In the genomic region with DNA sequence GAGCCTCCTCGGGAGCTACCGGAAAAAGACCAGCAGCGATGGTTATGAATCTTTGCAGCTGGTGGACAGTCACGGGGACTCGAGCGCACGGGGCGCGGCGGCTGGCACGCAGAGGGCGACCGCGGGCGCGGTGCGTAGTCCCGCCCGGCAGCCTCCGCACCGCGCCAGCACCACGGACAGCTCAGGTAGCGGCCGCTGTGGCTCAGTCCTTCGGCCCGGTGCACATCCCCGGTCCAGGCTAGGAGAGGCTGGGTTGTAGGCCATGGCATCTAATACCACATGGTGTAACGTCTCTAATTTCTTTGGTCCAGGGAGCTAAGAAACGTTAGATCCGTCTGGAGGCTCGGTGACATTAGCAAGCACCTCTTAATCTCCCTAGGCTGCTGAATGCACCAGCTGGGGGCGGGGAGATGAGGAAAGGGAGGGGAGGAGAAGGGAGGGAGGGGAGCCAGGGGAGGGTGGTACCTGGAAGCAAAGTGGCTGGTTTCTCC, we compare ENCODE assay signal across 7 mouse cellular contexts. TPM values are rescaled to one million over a fixed set of nuclear protein-coding genes. Genes with fewer than 3 reads are reported as not detected.
A peak's percentile ranks its signal among the peaks of the same experiment; 100 is the strongest.
DNase-seq lines count a peak whose midpoint lies in the region; ATAC-seq lines count a peak whose summit lies in the region.

No protein-coding gene starts in this region.

- H3K27me3 ChIP-seq in forebrain, embryonic 11.5 days (ENCODE audit: control insufficient read depth, insufficient read depth, low read length) = peaks cover 2% of the 10 kb centered on the region
- H3K27me3 ChIP-seq in hindbrain, embryonic 14.5 days (ENCODE audit: control insufficient read depth, insufficient read depth, low read length) = no peaks in the 10 kb centered on the region
- H3K27me3 ChIP-seq in liver, embryonic 12.5 days (replicated peaks) = peaks cover 32% of the 10 kb centered on the region

- peak overlapping the region; percentile 92 for H3K4me2 ChIP-seq in forebrain, embryonic 11.5 days (ENCODE audit: low read depth, low read length, severe bottlenecking)
- peak overlapping the region; percentile 75 for H3K4me2 ChIP-seq in hindbrain, embryonic 14.5 days (replicated peaks)
- H3K4me2 ChIP-seq in liver, embryonic 12.5 days = peak overlapping the region; percentile 57

- WGBS in forebrain, embryonic 11.5 days = 0% methylated on average over 33 of the region's 33 CpGs
- WGBS in hindbrain, embryonic 14.5 days = 0% methylated on average over 33 of the region's 33 CpGs
- WGBS in liver, embryonic 12.5 days (ENCODE audit: insufficient replicate concordance) = 1% methylated on average over 33 of the region's 33 CpGs

- ATAC-seq in forebrain, embryonic 11.5 days (replicated peaks; ENCODE audit: low FRiP score) = peak; percentile 90
- ATAC-seq in hindbrain, embryonic 14.5 days (ENCODE audit: low FRiP score) = peak; percentile 81
- peak; percentile 46; the same call in 1 of the 2 replicates for ATAC-seq in liver, embryonic 12.5 days

- H3K9ac ChIP-seq in forebrain, embryonic 11.5 days (ENCODE audit: low read length) = peak overlapping the region; percentile 47
- H3K9ac ChIP-seq in hindbrain, embryonic 14.5 days = peak overlapping the region; percentile 89
- no peak overlapping the region for H3K9ac ChIP-seq in liver, embryonic 12.5 days

- H3K9me3 ChIP-seq in forebrain, embryonic 11.5 days (ENCODE audit: control insufficient read depth, low read length) = no peaks in the 10 kb centered on the region
- H3K9me3 ChIP-seq in hindbrain, embryonic 14.5 days (ENCODE audit: control insufficient read depth, low read length) = no peaks in the 10 kb centered on the region
- no peaks in the 10 kb centered on the region for H3K9me3 ChIP-seq in liver, embryonic 12.5 days (replicated peaks)

- H3K4me1 ChIP-seq in forebrain, embryonic 11.5 days (replicated peaks; ENCODE audit: control insufficient read depth, insufficient read depth, low read length) = no peaks in the 10 kb centered on the region
- peaks cover 32% of the 10 kb centered on the region for H3K4me1 ChIP-seq in hindbrain, embryonic 14.5 days (replicated peaks; ENCODE audit: control insufficient read depth, insufficient read depth, low read length)
- 0 out of 2 replicates have a peak, but pooled peaks cover 6% of the 10 kb centered on the region for H3K4me1 ChIP-seq in liver, embryonic 12.5 days

- H3K27ac ChIP-seq in forebrain, embryonic 11.5 days (ENCODE audit: low read depth, low read length) = no peak overlapping the region
- peak overlapping the region; percentile 98 for H3K27ac ChIP-seq in hindbrain, embryonic 14.5 days
- no peak overlapping the region for H3K27ac ChIP-seq in liver, embryonic 12.5 days

- peak; percentile 59 to 78 for DNase-seq in adrenal gland, adult (ENCODE audit: inconsistent age in 2 of 2, low spot score in 1 of 2)
- DNase-seq in c-Kit-positive CD71-negative TER-119-negative erythroid progenitor cells, embryonic 14.5 days (ENCODE audit: low read depth) = peak; percentile 18
- peak; percentile 77 for DNase-seq in forebrain, embryonic 11.5 days (ENCODE audit: low spot score)
- DNase-seq in hindbrain, embryonic 14.5 days (ENCODE audit: low spot score) = peak; percentile 71
- peak; percentile 69 for DNase-seq in neural tube, embryonic 10.5 days (ENCODE audit: extremely low spot score, low spot score)
- DNase-seq in thymus, postnatal 25 days = peak; percentile 19

- no peaks in the 10 kb centered on the region for H3K36me3 ChIP-seq in forebrain, embryonic 11.5 days (ENCODE audit: control insufficient read depth, insufficient read depth, low read length)
- no peaks in the 10 kb centered on the region for H3K36me3 ChIP-seq in hindbrain, embryonic 14.5 days (replicated peaks; ENCODE audit: control insufficient read depth, insufficient read depth)
- H3K36me3 ChIP-seq in liver, embryonic 12.5 days = no peaks in the 10 kb centered on the region

- H3K4me3 ChIP-seq in forebrain, embryonic 11.5 days (ENCODE audit: low read depth, low read length) = peak overlapping the region; percentile 49
- H3K4me3 ChIP-seq in hindbrain, embryonic 14.5 days (replicated peaks; ENCODE audit: low read length) = peak overlapping the region; percentile 76
- H3K4me3 ChIP-seq in liver, embryonic 12.5 days = peak overlapping the region; percentile 28

RNA-seq across cellular contexts. Expression of a gene that starts 54.3 kb away (rescaled TPM):
- polyA plus RNA-seq in forebrain, embryonic 11.5 days (2014; fragmentation: Nextera tagmentation; extraction: Ambion mirVana) = 3.0 and 4.0 TPM in 2 replicates
- polyA plus RNA-seq in hindbrain, embryonic 14.5 days (2014; fragmentation: Nextera tagmentation; extraction: Ambion mirVana) = 66.1 and 76.6 TPM in 2 replicates
- polyA plus RNA-seq in liver, embryonic 12.5 days (2016; fragmentation: Nextera tagmentation; extraction: Ambion mirVana) = 0.02 and 0.10 TPM in 2 replicates

Comparison
In these comparisons a context has a peak if more than half of its experiments do, and no peak if none do; other contexts are left out.
1. DNase-seq: peak in every context shown above with its lines; median percentile 77 in forebrain, embryonic 11.5 days; 71 in hindbrain, embryonic 14.5 days; 69 in neural tube, embryonic 10.5 days; 68 in adrenal gland, adult; 19 in thymus, postnatal 25 days; 18 in c-Kit-positive CD71-negative TER-119-negative erythroid progenitor cells, embryonic 14.5 days.
2. RNA of a gene that starts 54.3 kb away (polyA plus RNA-seq): 66.1 to 76.6 TPM in hindbrain, embryonic 14.5 days; 3.0 to 4.0 TPM in forebrain, embryonic 11.5 days and 0.02 to 0.10 TPM in liver, embryonic 12.5 days; every median in the first group is over 10 times any median in the second.
3. Peak in every context shown above with its lines, with median percentiles within 50 percentile points of each other: ATAC-seq, H3K4me2 ChIP-seq and H3K4me3 ChIP-seq.